Mouse (Mus musculus): Measurements from ENCODE around the gene Zfand3. TPM values are rescaled to one million over a fixed set of nuclear protein-coding genes. Genes with fewer than 3 reads are reported as not detected.

Zfand3 gene
- polyA plus RNA-seq (2016; fragmentation: Nextera tagmentation; extraction: Ambion mirVana) = 59.5 and 64.4 TPM in 2 replicates

DNA sequence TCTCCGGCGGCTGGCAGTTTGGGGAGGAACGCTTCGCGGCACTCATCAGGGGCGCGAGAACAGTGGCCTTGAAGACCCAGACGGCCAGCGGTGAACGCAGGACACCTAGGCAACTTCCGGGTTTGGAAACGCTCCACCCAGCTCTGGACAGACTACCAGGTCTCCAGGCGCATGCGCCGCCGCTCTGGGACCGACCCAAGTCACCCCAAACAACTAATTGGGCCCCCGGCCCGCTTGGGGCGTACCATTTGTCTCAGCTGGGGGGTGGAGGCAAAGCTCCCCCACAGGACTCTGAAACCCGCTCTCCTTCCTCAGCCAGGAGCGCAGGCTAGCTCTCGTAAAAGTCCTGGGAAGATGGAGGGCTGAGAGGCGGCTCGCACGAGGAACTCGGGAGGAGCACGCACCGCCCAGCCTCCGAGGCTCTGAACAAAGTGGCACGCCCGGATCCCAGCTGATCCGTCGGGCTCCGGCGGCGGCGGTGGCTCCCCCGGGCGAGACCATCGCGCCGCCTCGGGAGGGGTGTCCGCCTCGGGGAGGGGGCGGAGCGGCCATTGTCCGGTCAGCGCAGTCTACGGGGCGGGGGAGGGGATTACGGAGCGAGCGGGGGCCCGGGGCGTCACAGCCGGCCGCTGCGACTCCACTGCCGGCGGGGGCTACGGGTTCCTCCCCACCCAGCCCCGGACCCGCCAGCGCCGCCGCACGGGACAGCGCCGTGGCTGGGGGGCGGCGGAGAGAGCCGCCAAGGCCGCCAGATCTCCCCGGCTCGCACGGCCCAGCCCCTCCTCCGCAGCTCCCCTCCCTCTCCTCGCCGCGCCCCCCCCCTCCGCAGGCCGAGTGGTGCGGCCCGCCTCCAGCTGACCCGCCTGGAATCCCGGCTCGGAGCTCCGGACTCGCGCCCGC is at the start of gene Zfand3:
Zfand3 (plus strand) TSS at position 531 of the 900 bp plus-strand sequence.
- peak within 1 kb of the TSS; percentile 91 for H3K4me2 ChIP-seq
- H3K4me3 ChIP-seq = peak within 1 kb of the TSS; percentile 99
- peaks cover 38% of the 10 kb centered on the region for H3K4me1 ChIP-seq (replicated peaks)
- H3K9me3 ChIP-seq (replicated peaks) = no peaks in the 10 kb centered on the region
- H3K27ac ChIP-seq (ENCODE audit: poor library complexity, severe bottlenecking) = peak within 1 kb of the TSS; percentile 100
- peak within 1 kb of the TSS; percentile 99 for H3K9ac ChIP-seq
- H3K36me3 ChIP-seq = no peaks in the 10 kb centered on the region
- peak; percentile 96 for ATAC-seq (ENCODE audit: insufficient number of reproducible peaks, low FRiP score)
- under 1% methylated on average over 65 of the region's 93 CpGs for WGBS
- H3K27me3 ChIP-seq (replicated peaks) = no peaks in the 10 kb centered on the region

DNA sequence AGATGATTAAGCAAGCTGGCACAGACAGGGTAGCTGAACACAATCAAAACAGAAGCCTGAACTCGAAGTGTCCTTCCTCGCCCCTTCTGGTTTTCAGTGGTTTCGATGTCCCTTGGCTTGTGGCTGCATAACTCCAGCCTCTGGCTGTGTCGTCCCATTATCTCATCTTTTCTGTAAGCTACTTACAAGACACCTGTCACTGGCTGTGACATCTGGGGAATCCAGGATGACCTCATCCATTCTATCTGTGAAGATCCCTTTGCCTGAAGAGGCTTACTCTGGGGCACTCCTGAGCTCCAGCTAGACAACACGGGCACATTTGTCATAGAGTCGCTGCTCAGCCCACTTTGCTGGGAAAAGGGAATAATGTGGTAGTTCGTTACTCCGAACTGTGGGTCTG is 48.7 kb upstream of the Zfand3 start:
- WGBS = 51% methylated on average over 8 of the region's 8 CpGs
- Histone ChIP-seq H3K9ac (no peak overlapping the region), H3K4me2 (no peak overlapping the region), H3K4me1 (replicated peaks) (peaks cover 14% of the 10 kb centered on the region), H3K9me3 (replicated peaks) (peaks cover 7% of the 10 kb centered on the region), H3K27ac (ENCODE audit: poor library complexity, severe bottlenecking) (no peak overlapping the region), H3K36me3 (no peaks in the 10 kb centered on the region), H3K27me3 (replicated peaks) (no peaks in the 10 kb centered on the region), H3K4me3 (no peak overlapping the region)
- no peak for ATAC-seq (ENCODE audit: insufficient number of reproducible peaks, low FRiP score)

DNA sequence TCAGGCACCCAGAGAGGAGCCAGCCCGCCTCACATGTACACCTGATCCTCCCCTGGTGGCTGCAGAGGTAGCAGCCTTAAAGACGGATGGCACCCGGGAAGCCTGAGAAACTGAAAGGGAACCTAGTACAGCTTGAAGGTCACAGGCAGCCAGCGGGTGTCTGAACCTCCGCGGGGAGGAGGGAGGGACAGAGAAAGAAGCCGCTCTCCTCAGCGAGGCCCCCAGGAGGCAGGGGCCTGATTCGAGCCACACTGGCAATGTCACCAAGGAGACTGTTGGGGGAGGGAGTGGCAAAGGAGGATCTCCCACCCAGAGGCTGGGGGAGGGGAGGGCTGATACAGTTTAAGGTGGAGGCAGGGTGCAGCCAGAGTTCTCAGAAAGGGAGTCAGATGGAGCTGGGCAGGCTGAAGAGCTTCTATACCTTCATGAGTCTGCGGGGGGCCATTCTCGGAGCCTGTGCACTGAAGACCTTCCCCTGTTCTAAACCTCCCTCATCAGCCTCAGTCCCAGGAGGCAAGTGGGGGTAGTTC is 40.7 kb upstream of the Zfand3 start:
- peak overlapping the region; percentile 76 for H3K27ac ChIP-seq (ENCODE audit: poor library complexity, severe bottlenecking)
- H3K9ac ChIP-seq = peak overlapping the region; percentile 69
- 5% methylated on average over 11 of the region's 11 CpGs for WGBS
- H3K9me3 ChIP-seq (replicated peaks) = peaks cover 7% of the 10 kb centered on the region
- peak overlapping the region; percentile 65 for H3K4me2 ChIP-seq
- H3K4me3 ChIP-seq = peak overlapping the region; percentile 30
- peak; percentile 60 for ATAC-seq (ENCODE audit: insufficient number of reproducible peaks, low FRiP score)
- H3K4me1 ChIP-seq (replicated peaks) = peaks cover 24% of the 10 kb centered on the region
- H3K27me3 ChIP-seq (replicated peaks) = peaks cover 32% of the 10 kb centered on the region
- H3K36me3 ChIP-seq = no peaks in the 10 kb centered on the region

DNA sequence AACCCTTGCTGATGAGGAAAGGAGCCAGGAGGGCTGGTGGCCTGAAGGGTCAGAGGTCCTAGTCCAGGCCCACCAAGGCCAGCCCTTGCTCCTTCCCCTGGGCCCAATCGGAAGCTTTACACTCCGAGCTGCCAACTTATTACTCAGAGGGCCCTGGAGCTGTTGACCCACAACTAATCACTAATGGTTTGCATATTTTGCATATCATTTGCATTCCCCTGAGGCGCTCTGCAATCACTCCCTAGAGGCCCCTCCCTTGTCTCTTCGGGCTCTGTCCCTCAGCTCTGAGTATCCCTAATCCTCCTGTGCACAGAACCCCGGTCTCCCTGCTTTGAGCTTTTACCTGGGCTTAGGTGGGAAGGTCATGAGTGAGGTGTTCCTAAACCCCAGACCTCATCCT is 39.0 kb upstream of the Zfand3 start:
- Histone ChIP-seq H3K4me3 (no peak overlapping the region), H3K4me1 (replicated peaks) (peaks cover 24% of the 10 kb centered on the region), H3K36me3 (no peaks in the 10 kb centered on the region), H3K27me3 (replicated peaks) (peaks cover 32% of the 10 kb centered on the region), H3K9me3 (replicated peaks) (no peaks in the 10 kb centered on the region), H3K4me2 (no peak overlapping the region), H3K9ac (no peak overlapping the region), H3K27ac (ENCODE audit: poor library complexity, severe bottlenecking) (no peak overlapping the region)
- WGBS = 39% methylated on average over 5 of the region's 5 CpGs
- no peak for ATAC-seq (ENCODE audit: insufficient number of reproducible peaks, low FRiP score)

DNA sequence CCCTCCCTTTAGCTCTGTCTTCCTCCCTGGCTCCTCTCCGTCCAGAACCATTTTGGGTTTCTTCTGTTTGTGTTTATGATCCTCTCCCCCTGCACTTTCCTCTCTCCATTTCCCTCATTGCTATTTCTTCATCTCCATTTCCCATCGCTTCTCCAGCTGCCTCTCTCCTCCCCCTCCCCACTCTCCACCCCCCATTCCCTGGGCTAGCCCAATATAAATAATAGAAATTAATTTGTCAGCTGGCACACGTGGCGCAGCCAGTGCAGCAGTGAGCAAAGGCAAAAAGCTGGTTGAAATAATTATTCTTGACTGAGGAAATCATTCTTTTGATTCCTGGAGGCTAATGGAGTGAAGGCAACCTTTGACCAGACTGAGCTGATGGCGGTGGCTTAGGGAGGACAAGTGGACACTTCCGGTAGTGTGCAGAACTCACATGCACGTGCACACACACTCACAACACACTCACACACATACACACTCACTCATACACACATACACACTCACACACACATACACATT is 34.4 kb upstream of the Zfand3 start, which contains the start of gene Mdga1:
Mdga1 (minus strand) TSS at position 51 of the 519 bp plus-strand sequence.
- no peak within 1 kb of the TSS for H3K4me2 ChIP-seq
- no peaks in the 10 kb centered on the region for H3K36me3 ChIP-seq
- H3K4me1 ChIP-seq (replicated peaks) = peaks cover 3% of the 10 kb centered on the region; the same call in 1 of the 2 replicates
- H3K9ac ChIP-seq = no peak within 1 kb of the TSS
- peaks cover 15% of the 10 kb centered on the region for H3K27me3 ChIP-seq (replicated peaks)
- WGBS = 82% methylated on average over 7 of the region's 7 CpGs
- no peak within 1 kb of the TSS for H3K27ac ChIP-seq (ENCODE audit: poor library complexity, severe bottlenecking)
- H3K9me3 ChIP-seq (replicated peaks) = no peaks in the 10 kb centered on the region
- no peak within 1 kb of the TSS for H3K4me3 ChIP-seq
- no peak for ATAC-seq (ENCODE audit: insufficient number of reproducible peaks, low FRiP score)

DNA sequence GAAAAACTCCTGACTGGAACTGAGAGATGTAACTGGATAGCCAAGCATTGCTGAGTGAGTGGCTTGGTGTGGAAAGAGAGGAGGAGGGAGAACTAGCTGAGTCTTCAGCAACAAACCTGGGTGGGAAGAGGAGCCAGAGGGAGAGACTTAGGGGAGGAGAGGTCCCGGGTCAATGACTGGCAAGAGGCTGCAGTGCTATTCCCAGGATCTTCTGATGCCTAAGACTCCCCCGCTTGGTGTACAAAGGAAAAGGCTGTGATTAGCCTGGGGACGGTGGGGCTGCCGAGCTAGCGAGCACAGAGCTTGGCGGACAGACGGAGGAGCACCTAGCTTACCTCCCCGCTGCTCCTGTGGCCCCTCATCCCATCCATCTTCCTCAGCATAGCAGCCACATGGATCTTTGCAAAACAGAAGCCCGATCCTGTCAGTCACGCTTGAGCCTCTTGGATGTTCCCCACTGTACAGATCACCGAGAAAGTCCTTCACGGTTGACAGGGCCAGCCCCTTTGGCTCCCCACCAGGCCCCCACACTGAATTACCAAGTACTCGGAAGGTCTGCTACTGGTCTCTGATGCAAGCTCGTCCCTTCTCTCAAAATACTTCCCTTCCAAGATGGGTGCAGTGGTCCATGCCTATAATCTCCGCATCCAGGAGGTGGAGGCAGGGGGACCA is 32.6 kb upstream of the Zfand3 start:
- 44% methylated on average over 15 of the region's 15 CpGs for WGBS
- Histone ChIP-seq H3K9me3 (replicated peaks) (no peaks in the 10 kb centered on the region), H3K4me3 (no peak overlapping the region), H3K9ac (no peak overlapping the region), H3K36me3 (no peaks in the 10 kb centered on the region), H3K4me2 (no peak overlapping the region), H3K4me1 (replicated peaks) (no peaks in the 10 kb centered on the region), H3K27me3 (replicated peaks) (no peaks in the 10 kb centered on the region; the same call in none of the 2 replicates), H3K27ac (ENCODE audit: poor library complexity, severe bottlenecking) (no peak overlapping the region)
- ATAC-seq (ENCODE audit: insufficient number of reproducible peaks, low FRiP score) = no peak

DNA sequence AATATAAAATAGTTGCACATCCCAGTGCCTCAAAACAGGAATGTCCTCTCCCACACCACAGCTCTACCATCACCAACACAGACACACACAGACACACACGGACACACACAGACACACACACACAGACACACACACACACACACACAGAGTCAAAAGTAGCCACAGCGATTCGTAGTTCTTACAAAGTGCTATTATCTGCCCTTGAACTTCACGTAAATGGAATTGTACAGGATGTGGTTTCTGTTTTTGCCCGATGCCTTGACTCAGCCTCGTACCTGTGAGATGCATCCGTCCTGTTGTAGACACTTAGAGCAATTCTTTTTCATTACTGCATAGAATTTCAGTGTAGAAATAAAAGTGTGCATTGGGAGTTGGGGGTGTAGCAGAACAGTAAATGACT is 31.3 kb upstream of the Zfand3 start:
- H3K4me2 ChIP-seq = no peak overlapping the region
- 85% methylated on average over 7 of the region's 7 CpGs for WGBS
- no peak for ATAC-seq (ENCODE audit: insufficient number of reproducible peaks, low FRiP score)
- H3K27me3 ChIP-seq (replicated peaks) = no peaks in the 10 kb centered on the region; the same call in none of the 2 replicates
- H3K4me3 ChIP-seq = no peak overlapping the region
- no peaks in the 10 kb centered on the region for H3K36me3 ChIP-seq
- no peaks in the 10 kb centered on the region for H3K4me1 ChIP-seq (replicated peaks)
- no peaks in the 10 kb centered on the region for H3K9me3 ChIP-seq (replicated peaks)
- H3K9ac ChIP-seq = no peak overlapping the region
- H3K27ac ChIP-seq (ENCODE audit: poor library complexity, severe bottlenecking) = no peak overlapping the region

DNA sequence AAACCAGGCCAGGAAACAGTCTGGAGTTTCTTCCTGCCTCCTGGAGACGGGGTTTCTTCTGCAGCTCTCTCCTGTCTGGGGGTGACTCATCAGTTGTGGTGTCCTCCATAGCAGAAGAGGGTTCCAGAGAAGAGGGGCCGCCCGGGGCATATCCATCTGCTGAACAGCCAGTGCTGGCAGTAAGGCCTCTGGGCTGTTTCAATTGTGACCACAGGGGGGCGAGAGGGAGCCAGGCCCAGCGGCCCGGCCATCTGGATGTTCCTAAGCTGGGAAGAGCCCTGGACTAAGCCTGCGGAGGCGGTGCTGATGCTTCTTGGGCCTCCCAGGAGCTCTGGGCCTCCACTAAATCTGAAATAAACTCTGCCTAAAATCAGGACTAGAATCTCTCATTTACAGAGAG is 28.8 kb upstream of the Zfand3 start:
- WGBS = 4% methylated on average over 8 of the region's 8 CpGs
- Histone ChIP-seq H3K27ac (ENCODE audit: poor library complexity, severe bottlenecking) (no peak overlapping the region), H3K9ac (no peak overlapping the region), H3K4me1 (replicated peaks) (peaks cover 6% of the 10 kb centered on the region), H3K9me3 (replicated peaks) (no peaks in the 10 kb centered on the region), H3K36me3 (no peaks in the 10 kb centered on the region), H3K4me2 (no peak overlapping the region), H3K4me3 (no peak overlapping the region), H3K27me3 (replicated peaks) (no peaks in the 10 kb centered on the region; the same call in 1 of the 2 replicates)
- ATAC-seq (ENCODE audit: insufficient number of reproducible peaks, low FRiP score) = 0 out of 2 replicates have a peak, but pooled peaks have one; percentile 43

DNA sequence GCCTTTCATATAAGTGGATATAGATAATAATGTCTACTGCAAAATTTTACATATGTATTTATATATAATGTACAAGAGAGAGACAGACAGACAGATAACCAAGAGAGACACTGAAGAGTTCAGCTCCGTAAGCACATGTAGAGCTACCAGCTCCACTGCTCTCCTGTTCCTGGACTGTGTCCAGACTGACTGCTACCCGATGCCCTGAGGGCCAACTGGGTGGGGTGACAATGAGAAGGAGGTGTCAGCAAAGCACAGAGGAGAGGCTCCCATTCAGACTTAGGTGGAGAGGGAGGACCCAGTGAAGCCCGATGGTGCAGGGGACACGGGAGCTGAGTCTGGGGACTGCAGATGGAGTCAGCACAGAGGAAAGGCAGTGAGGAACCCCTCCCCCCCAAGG is 25.5 kb upstream of the Zfand3 start:
- Histone ChIP-seq H3K9ac (no peak overlapping the region), H3K27me3 (replicated peaks) (no peaks in the 10 kb centered on the region), H3K27ac (ENCODE audit: poor library complexity, severe bottlenecking) (no peak overlapping the region), H3K4me1 (replicated peaks) (peaks cover 6% of the 10 kb centered on the region), H3K4me2 (no peak overlapping the region), H3K9me3 (replicated peaks) (peaks cover 6% of the 10 kb centered on the region; the same call in 1 of the 2 replicates), H3K36me3 (no peaks in the 10 kb centered on the region), H3K4me3 (no peak overlapping the region)
- ATAC-seq (ENCODE audit: insufficient number of reproducible peaks, low FRiP score) = no peak
- 46% methylated on average over 4 of the region's 4 CpGs for WGBS

DNA sequence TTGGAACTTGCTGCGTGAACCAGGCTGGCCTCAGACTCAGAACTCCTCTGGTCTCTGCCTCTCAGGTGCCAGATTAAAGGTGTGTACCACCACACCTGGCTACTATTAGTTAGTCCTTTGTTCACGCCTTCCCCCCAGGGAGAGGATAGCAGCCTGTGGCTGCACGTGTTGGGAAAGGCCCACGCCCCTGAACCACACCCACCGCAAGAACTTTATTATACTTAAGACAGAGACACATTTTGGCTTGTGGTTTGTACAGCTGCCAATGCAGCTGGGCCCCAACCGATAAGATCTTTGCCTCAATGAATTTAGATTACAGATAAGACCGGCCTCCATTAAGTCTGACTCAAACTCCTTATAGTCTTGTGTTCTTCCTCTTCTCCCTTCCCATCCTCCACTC is 24.7 kb upstream of the Zfand3 start:
- Histone ChIP-seq H3K27me3 (replicated peaks) (no peaks in the 10 kb centered on the region), H3K9me3 (replicated peaks) (peaks cover 6% of the 10 kb centered on the region; the same call in 1 of the 2 replicates), H3K4me3 (no peak overlapping the region), H3K4me2 (no peak overlapping the region), H3K4me1 (replicated peaks) (peaks cover 7% of the 10 kb centered on the region), H3K36me3 (no peaks in the 10 kb centered on the region), H3K27ac (ENCODE audit: poor library complexity, severe bottlenecking) (no peak overlapping the region), H3K9ac (no peak overlapping the region)
- 75% methylated on average over 7 of the region's 7 CpGs for WGBS
- ATAC-seq (ENCODE audit: insufficient number of reproducible peaks, low FRiP score) = no peak

DNA sequence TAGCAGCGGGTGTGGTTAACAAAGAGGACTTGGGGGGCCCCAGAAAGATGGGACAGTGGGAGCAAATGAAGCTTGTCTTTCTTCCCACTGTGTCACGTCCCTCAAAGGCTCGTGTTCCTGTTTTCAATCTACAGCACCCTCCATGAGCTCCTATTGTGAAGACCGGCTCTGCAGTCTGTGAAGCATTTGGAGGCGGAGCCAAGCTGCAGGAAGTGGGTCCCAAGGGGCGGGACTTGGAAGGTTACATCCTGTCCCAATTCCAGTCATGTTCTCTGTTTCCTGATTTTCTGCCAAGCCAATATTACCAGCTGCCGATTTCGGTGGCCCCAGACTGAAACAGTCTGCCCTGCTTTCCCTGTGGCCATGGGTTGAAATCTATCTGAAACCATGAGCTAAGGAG is 23.0 kb upstream of the Zfand3 start:
- peak overlapping the region; percentile 2; the same call in 1 of the 2 replicates for H3K4me2 ChIP-seq
- WGBS = 63% methylated on average over 8 of the region's 8 CpGs

More for the DNA sequence above, 23.0 kb upstream of the Zfand3 start:
- no peak for ATAC-seq (ENCODE audit: insufficient number of reproducible peaks, low FRiP score)
- H3K27ac ChIP-seq (ENCODE audit: poor library complexity, severe bottlenecking) = no peak overlapping the region
- no peaks in the 10 kb centered on the region for H3K27me3 ChIP-seq (replicated peaks)
- H3K36me3 ChIP-seq = no peaks in the 10 kb centered on the region
- peaks cover 21% of the 10 kb centered on the region for H3K4me1 ChIP-seq (replicated peaks)
- H3K4me3 ChIP-seq = no peak overlapping the region
- H3K9me3 ChIP-seq (replicated peaks) = peaks cover 6% of the 10 kb centered on the region; the same call in 1 of the 2 replicates
- no peak overlapping the region for H3K9ac ChIP-seq

Measured in heart, embryonic 12.5 days (tissue).